Mouse (Mus musculus) frontal cortex, postnatal 36 days (tissue): ENCODE data around the gene Sp7.

Experiments used
- DNase-seq, 2 experiments: peaks; one replicate each; pipeline ENCODE4 v3.0.0; 2022; ENCODE audit warnings: low spot score in 2 of 2

The Sp7 gene

GRCm38 (mm10) chr15:102388942-102389341, 22.0 kb upstream of the Sp7 start:
- no peak for DNase-seq

- DNase-seq = no peak
Measured at GRCm38 (mm10) chr15:102386640-102387039, 19.7 kb upstream of the Sp7 start.

- DNase-seq = no peak
Measured at GRCm38 (mm10) chr15:102383671-102384070, 16.7 kb upstream of the Sp7 start.

GRCm38 (mm10) chr15:102381575-102381974, 14.6 kb upstream of the Sp7 start:
- DNase-seq = peak; percentile 74 to 88

GRCm38 (mm10) chr15:102377810-102378262, 10.9 kb upstream of the Sp7 start:
- no peak for DNase-seq

GRCm38 (mm10) chr15:102377163-102377543, 10.2 kb upstream of the Sp7 start:
- peak; percentile 74 to 76 for DNase-seq

- peak in 1 of 2 experiments; percentile 14 for DNase-seq
Measured at GRCm38 (mm10) chr15:102376453-102377162, 9.6 kb upstream of the Sp7 start.

- DNase-seq = no peak
Measured at GRCm38 (mm10) chr15:102370727-102371126, 3.7 kb upstream of the Sp7 start.

- no peak for DNase-seq
Measured at GRCm38 (mm10) chr15:102369972-102370371, 3.0 kb upstream of the Sp7 start.

- DNase-seq = no peak
Measured at GRCm38 (mm10) chr15:102366238-102366637, 744 bp downstream of the Sp7 start.

- DNase-seq = no peak
Measured at GRCm38 (mm10) chr15:102364678-102365077, 2.3 kb downstream of the Sp7 start.

GRCm38 (mm10) chr15:102362648-102363047, 4.3 kb downstream of the Sp7 start:
- no peak for DNase-seq

- no peak for DNase-seq
Measured at GRCm38 (mm10) chr15:102358834-102359233, 8.1 kb downstream of the Sp7 start.

- DNase-seq = no peak
Measured at GRCm38 (mm10) chr15:102358126-102358525, 8.9 kb downstream of the Sp7 start.

GRCm38 (mm10) chr15:102356501-102357325, 10.3 kb downstream of the Sp7 start:
- DNase-seq = no peak

- peak in 1 of 2 experiments; percentile 24 for DNase-seq
Measured at GRCm38 (mm10) chr15:102355871-102356441, 11.0 kb downstream of the Sp7 start.

- DNase-seq = peak in 1 of 2 experiments; percentile 17
Measured at GRCm38 (mm10) chr15:102355134-102355870, 11.7 kb downstream of the Sp7 start.

- no peak for DNase-seq
Measured at GRCm38 (mm10) chr15:102353986-102354385, 13.0 kb downstream of the Sp7 start.

GRCm38 (mm10) chr15:102352177-102352576, 14.8 kb downstream of the Sp7 start:
- no peak for DNase-seq

- no peak for DNase-seq
Measured at GRCm38 (mm10) chr15:102350942-102351291, 16.1 kb downstream of the Sp7 start.

GRCm38 (mm10) chr15:102350138-102350941, 16.6 kb downstream of the Sp7 start, which contains the start of gene Aaas:
TSS of gene Aaas (minus strand) at chr15:102350771.
- DNase-seq = peak; percentile 93 to 96
